Mouse (Mus musculus): ENCODE data around the gene Dtnbp1.

GRCm38 (mm10) chr13:45033360-45033759, 31.4 kb upstream of the Dtnbp1 start:
- TF ChIP-seq CTCF (IDR thresholded peaks at IDR 0.05; ENCODE audit: insufficient read depth, low read depth, low read length) (no peak), POLR2A (IDR thresholded peaks at IDR 0.05; ENCODE audit: insufficient read depth, low read depth, low read length) (no peak)

Measured in olfactory bulb, adult 2 months (tissue).